Mouse (Mus musculus) stomach, embryonic 14.5 days (tissue): Measurements from ENCODE around the gene Aspg. TPM values are rescaled to one million over a fixed set of nuclear protein-coding genes. Genes with fewer than 3 reads are reported as not detected.
A peak's percentile ranks its signal among the peaks of the same experiment; 100 is the strongest.

ENCODE experiments used
- microRNA counts: library from miRNA; unstranded; fragments of <30 nt; microRNA quantifications from one replicate; lab custom pipeline; 2016
- microRNA-seq: library from miRNA; unstranded; fragments of <30 nt; microRNA quantifications from one replicate; pipeline ENCODE4, GENCODE M21; 2016
- polyA plus RNA-seq: library from polyadenylated mRNA; unstranded; fragments of >200 nt; fragmentation: Nextera tagmentation; extraction: Ambion mirVana; gene quantifications from 2 replicates; pipeline ENCODE4 v1.2.1, GENCODE M21; 2014

Aspg gene
- polyA plus RNA-seq, 1 experiment from 2014 or later, result 1.7 TPM

MicroRNA genes within 50 kb of the gene (microRNA counts, 519-probe panel; counts per million panel counts)
- microRNA mmu-miR-203 (lab: Ali Mortazavi, UCI), result 4,075 counts per million, percentile 80 among the panel's probes with 10 or more counts

Small RNA genes lying within 50 kb of the gene (microRNA-seq; reads per million reads assigned to microRNA genes)
- gene Mir203 (9,542 reads per million, percentile 93 among the genes with 10 or more reads in this experiment), gene Mir3073a (not detected), gene Mir3073b (not detected)

Other genes starting within 250 kb of the Aspg start
- 20.9 and 23.9 TPM in 2 replicates for gene Ppp1r13b, start 198.6 kb upstream of the Aspg start, polyA plus RNA-seq
- 681 and 750 TPM in 2 replicates for gene Atp5mpl, start 139.7 kb upstream of the Aspg start, polyA plus RNA-seq
- gene Tdrd9, start 135.1 kb upstream of the Aspg start, polyA plus RNA-seq, result 0.22 TPM in 1 of 2 replicates, not detected in the other
- gene Rd3l, start 125.4 kb upstream of the Aspg start, polyA plus RNA-seq, result not detected in 2 replicates
- 2.9 and 3.0 TPM in 2 replicates for gene Kif26a, start 39.5 kb downstream of the Aspg start, polyA plus RNA-seq